Mouse (Mus musculus) olfactory bulb, adult 2 months (tissue): ENCODE measurements around the gene Thop1. TPM values are rescaled to one million over a fixed set of nuclear protein-coding genes. Genes with fewer than 3 reads are reported as not detected.

ENCODE experiments used
- H3K27ac ChIP-seq: fragments of 200-500 bp; 2 replicates; pipeline ENCODE4 v1.5.1; 2012; ENCODE audit warnings: low read depth, low read length; ENCODE audit not compliant: insufficient read depth
- H3K4me1 ChIP-seq: fragments of 200-500 bp; 2 replicates; pipeline ENCODE4 v1.6.1; 2012; ENCODE audit warnings: low read length; ENCODE audit not compliant: control insufficient read depth, insufficient read depth
- H3K4me3 ChIP-seq: fragments of 200-500 bp; 2 replicates; pipeline ENCODE4 v1.5.1; 2012; ENCODE audit warnings: mild to moderate bottlenecking, low read depth, low read length, moderate library complexity; ENCODE audit not compliant: insufficient read depth
- CTCF ChIP-seq: fragments of 200-500 bp; IDR thresholded peaks from 2 replicates; pipeline ENCODE4 v1.5.1; 2012; ENCODE audit warnings: low read depth, mild to moderate bottlenecking, low read length, moderate library complexity; ENCODE audit not compliant: insufficient read depth
- POLR2A ChIP-seq: fragments of 200-500 bp; IDR thresholded peaks from 2 replicates; pipeline ENCODE4 v1.6.1; 2012; ENCODE audit warnings: mild to moderate bottlenecking, low read depth, low read length, moderate library complexity; ENCODE audit not compliant: insufficient read depth
- WGBS: fragments of 180-500 bp; shearing (Covaris S2); methylation state at CpG from one replicate; pipeline ENCODE4 v1.1.7; 2018; 5-methylcytosine and 5-hydroxymethylcytosine counted together
- polyA plus RNA-seq: library from polyadenylated mRNA; stranded (reverse); fragments of >200 nt; gene quantifications from 2 replicates; pipeline ENCODE4 v1.2.4, GENCODE M21; 2012; ENCODE audit warnings: low replicate concordance; ENCODE audit not compliant: missing spikeins, insufficient read depth, insufficient read length

Gene Thop1
- not detected in 2 replicates for polyA plus RNA-seq

DNA sequence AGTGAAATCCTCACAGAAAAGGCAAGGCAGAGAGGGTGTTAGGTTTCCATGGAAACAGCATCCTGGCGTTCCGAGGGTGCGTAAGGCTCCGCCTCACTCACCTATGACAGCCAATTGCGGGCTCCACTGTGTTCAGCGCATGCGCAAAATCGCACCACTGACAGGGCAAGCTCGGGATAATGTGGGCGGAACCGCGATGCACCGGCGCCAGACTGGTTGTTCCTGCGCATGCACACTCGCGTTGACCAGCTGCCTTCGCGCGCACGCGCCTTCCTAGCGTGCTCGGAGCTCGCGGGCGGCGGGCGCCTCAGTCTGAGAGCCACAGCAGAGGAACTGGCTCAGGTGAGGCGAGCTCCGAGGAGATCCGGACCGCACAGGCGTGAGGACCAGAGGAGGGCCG, at the start of gene Thop1:
TSS of gene Thop1 (plus strand) at position 200 of the 400 bp plus-strand sequence.
- Histone ChIP-seq H3K4me3 (peak within 1 kb of the TSS; percentile 76), H3K27ac (no peak within 1 kb of the TSS), H3K4me1 (peaks cover 15% of the 10 kb centered on the region)
- under 1% methylated on average over 35 of the region's 35 CpGs for WGBS
- TF ChIP-seq POLR2A (peak; percentile 93), CTCF (no peak)

DNA sequence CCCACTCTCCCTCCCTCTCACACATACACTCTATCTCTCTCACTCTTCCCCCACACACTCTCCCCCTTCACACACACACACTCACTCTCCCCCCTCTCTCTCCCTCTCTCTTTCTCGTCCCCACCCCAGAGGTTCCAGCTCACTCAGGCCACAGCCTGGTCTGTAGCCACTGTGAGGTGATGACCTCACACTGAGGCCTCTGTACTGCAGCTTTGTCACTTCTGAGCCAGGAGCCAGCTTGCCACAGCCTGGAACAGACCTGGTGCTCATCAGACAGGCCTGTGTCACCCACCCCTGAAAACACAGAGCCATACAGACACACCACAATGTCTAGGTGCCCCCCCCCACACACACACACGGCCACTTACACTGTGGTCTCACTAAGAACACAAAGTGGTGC, 49.6 kb upstream of the Thop1 start:
- no peak overlapping the region for H3K27ac ChIP-seq
- no peak overlapping the region for H3K4me3 ChIP-seq
- no peak for TF ChIP-seq CTCF
- no peak for TF ChIP-seq POLR2A
- 51% methylated on average over 2 of the region's 2 CpGs for WGBS
- H3K4me1 ChIP-seq: peaks cover 15% of the 10 kb centered on the region

DNA sequence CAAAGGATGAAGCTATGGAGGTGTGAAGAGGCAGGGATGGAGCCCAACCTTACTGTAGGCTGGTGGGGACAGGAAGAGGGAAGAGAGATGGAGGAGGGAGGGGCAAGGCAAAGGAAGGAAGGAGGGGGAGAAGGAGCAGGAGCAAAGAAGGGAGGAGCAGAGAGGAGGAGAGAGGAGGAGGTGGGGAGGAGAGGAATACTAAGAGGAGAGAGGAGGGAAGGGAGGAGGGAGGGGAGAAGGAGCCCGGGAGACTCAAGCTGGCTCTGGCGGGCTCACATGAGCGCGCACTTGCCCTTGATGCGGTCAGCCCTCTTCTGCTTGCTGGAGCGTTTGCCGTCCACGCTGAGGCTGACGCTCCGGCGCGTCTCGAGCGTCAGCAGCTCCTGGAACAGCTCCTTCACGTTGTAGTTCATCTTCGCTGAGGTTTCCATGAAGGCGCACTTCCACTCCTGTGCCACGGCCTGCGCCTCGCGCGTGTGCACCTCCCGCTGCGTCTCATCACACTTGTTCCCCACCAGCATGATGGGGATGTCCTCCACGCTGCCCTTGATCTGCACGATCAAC, 48.2 kb upstream of the Thop1 start:
- TF ChIP-seq POLR2A: no peak
- TF ChIP-seq CTCF: no peak; the same call in 1 of the 2 replicates
- peaks cover 18% of the 10 kb centered on the region for H3K4me1 ChIP-seq
- no peak overlapping the region for H3K27ac ChIP-seq
- 18% methylated on average over 26 of the region's 26 CpGs for WGBS
- H3K4me3 ChIP-seq: 0 out of 2 replicates have a peak overlapping the region, but pooled peaks have one; percentile 23

DNA sequence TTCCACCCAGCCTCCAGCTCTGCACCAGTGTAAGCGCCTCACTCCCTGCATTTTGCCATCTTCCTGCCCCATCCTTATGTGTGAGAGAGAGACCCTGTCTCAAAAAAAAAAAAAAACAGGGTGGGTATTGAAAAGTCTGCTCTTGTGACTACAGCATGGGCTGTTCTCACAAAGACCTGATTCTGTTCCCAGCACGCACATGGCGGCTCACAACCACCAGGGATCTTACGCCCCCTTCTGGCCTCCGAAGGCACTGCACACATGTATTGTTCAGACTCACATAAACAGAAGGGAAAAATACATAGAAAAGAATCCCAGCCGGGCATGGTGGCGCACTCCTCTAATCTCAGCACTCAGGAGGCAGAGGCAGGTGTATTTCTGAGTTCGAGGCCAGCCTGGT, 47.1 kb upstream of the Thop1 start:
- TF ChIP-seq CTCF (no peak), POLR2A (no peak)
- H3K4me1 ChIP-seq: peaks cover 25% of the 10 kb centered on the region
- WGBS: 71% methylated on average over 8 of the region's 8 CpGs
- H3K27ac ChIP-seq: no peak overlapping the region
- H3K4me3 ChIP-seq: no peak overlapping the region

DNA sequence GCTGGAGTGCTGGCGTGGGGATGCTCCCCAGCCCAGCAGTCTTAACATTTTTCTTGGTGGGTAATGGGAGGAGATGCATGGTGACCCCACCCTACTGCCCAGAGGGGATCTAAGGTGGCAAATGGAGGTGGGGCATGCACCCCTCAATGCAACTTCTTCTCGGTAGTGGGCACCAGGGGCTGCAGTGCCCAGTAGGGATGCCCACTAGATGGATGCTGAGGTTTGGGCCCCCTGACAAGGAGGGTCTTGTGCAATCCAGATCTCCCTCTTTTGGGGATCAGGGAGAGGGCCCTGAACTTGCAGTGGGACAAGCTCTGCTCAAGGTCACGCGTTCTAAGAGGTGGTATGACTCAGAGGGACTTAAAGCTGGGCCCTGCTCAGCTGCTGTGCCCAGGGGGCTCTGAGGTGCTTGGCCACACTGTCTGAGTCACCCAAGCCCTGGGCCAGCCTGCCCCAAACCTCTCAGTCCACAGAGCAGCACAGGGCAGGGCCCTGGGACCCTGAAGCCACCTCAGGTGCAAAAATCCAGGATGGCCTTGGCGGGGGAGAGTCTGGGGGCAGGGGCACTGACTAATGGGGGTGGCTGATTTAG, 45.4 kb upstream of the Thop1 start:
- H3K27ac ChIP-seq: no peak overlapping the region
- peak overlapping the region; percentile 35 for H3K4me3 ChIP-seq
- H3K4me1 ChIP-seq: peaks cover 35% of the 10 kb centered on the region
- TF ChIP-seq CTCF (no peak), POLR2A (no peak)
- WGBS: 80% methylated on average over 5 of the region's 5 CpGs

DNA sequence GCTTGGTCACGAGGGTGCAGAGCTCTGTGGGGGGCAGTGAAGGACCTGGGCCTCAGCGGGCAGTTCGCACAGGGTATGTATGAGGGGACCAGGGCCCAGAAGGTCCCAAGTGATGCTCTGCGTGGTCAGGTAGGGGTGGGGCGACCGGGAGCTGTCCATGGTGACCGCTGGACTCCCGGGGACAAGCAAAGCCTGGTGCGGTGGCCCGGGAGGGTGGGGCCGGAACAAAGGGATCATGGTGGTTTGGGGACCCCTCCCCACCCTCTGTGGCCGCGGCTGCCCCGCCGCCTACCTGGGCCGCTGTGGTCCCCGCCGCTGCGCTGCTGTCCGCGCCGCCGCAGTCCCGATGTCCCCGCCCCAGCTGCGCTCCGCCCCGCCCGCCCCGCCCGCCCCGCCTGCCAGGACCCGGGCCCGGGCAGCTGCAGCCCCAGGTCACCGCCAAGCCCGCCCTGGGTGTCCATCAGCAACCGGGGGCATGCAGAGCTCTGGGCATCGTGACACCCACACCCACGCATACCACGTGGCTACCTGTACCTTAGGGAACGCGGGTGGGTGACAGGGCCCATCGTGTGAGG, 44.7 kb upstream of the Thop1 start:
- 3% methylated on average over 40 of the region's 43 CpGs for WGBS
- H3K27ac ChIP-seq: no peak overlapping the region
- H3K4me3 ChIP-seq: peak overlapping the region; percentile 35
- H3K4me1 ChIP-seq: peaks cover 42% of the 10 kb centered on the region
- TF ChIP-seq CTCF (no peak), POLR2A (no peak)

DNA sequence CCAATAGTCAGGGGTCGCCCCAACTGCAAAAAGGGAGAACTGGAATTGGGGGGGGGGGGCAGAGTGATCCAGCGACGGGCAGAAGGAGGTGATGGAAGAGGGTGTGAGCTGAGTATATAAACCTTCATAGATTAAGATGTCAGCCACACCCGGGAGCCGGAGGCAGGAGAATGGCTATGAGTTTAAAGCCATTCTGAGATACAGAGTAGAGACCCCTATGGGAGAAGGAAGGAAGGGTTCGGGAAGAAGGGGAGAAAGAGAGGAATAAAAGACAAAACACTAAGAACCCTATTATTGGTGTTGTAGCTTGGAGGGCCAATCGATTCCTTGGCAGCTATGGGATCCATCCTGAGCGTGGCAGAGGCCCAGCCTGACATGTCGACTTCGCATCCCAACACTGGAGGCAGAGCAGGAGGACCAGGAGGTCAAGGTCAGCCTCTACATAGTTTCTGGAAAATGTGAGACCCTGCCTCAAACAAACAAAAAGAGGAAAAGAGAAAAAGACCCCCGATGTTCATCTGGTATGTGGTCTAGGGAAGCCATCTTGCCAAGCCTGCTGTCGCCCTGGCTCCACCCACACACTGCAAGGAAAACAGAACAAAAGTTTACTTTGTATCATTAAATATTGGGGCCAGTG, 44.1 kb upstream of the Thop1 start, which contains the start of gene Diras1:
TSS of gene Diras1 (minus strand) at position 24 of the 637 bp plus-strand sequence.
- no peak for TF ChIP-seq CTCF
- TF ChIP-seq POLR2A: no peak
- H3K4me1 ChIP-seq: peaks cover 46% of the 10 kb centered on the region
- H3K4me3 ChIP-seq: peak within 1 kb of the TSS; percentile 35
- 44% methylated on average over 12 of the region's 12 CpGs for WGBS
- H3K27ac ChIP-seq: no peak within 1 kb of the TSS

DNA sequence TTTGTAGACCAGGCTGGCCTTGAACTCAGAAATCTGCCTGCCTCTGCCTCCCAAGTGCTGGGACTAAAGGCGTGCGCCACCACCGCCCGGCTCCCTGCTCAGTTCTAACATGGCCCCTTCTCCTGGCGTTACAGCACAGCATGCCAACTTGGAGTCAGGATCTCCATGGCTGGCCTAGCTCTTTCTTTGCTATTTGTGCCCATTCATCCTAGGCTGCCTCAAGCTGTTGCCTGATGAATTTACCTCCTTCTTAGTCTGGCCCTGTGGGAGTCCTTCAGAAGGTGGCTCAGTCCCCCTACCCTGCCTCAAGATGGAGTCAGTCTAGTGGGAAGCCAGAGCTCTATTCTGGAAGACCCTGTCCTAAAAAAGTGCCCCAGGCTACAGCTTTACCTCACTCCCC, 43.0 kb upstream of the Thop1 start:
- no peak overlapping the region for H3K27ac ChIP-seq
- peaks cover 38% of the 10 kb centered on the region for H3K4me1 ChIP-seq
- WGBS: 90% methylated on average over 5 of the region's 5 CpGs
- no peak overlapping the region for H3K4me3 ChIP-seq
- no peak for TF ChIP-seq CTCF

DNA sequence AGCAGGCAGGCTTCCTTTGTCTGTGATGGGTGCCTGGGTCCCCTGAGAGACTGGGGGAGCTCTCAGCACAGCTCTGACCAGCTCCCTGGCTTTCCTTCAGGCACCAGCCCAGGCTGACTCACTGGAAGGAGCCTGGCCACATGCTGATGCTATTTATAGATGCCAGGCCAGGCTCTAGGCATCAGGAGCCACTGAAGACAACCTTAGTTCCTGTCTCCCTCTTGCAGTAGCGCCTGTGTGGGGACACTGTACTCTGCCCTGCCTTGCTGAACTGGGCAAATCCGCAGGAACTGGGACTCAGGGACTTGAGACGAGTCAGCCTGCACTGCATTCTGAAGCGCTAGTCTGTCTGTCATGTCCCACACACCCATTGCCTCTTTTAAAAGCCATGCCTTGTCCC, 42.5 kb upstream of the Thop1 start:
- no peak for TF ChIP-seq POLR2A
- H3K4me3 ChIP-seq: no peak overlapping the region
- 61% methylated on average over 4 of the region's 4 CpGs for WGBS
- H3K27ac ChIP-seq: 0 out of 2 replicates have a peak overlapping the region, but pooled peaks have one; percentile 35
- peaks cover 33% of the 10 kb centered on the region for H3K4me1 ChIP-seq
